Mouse (Mus musculus): Measurements from ENCODE around the gene Megf8. TPM values are rescaled to one million over a fixed set of nuclear protein-coding genes. Genes with fewer than 3 reads are reported as not detected.
A peak's percentile ranks its signal among the peaks of the same experiment; 100 is the strongest.

Gene Megf8
- total RNA-seq, 2 experiments from 2014 or later = 2.5 to 3.5 TPM

DNA sequence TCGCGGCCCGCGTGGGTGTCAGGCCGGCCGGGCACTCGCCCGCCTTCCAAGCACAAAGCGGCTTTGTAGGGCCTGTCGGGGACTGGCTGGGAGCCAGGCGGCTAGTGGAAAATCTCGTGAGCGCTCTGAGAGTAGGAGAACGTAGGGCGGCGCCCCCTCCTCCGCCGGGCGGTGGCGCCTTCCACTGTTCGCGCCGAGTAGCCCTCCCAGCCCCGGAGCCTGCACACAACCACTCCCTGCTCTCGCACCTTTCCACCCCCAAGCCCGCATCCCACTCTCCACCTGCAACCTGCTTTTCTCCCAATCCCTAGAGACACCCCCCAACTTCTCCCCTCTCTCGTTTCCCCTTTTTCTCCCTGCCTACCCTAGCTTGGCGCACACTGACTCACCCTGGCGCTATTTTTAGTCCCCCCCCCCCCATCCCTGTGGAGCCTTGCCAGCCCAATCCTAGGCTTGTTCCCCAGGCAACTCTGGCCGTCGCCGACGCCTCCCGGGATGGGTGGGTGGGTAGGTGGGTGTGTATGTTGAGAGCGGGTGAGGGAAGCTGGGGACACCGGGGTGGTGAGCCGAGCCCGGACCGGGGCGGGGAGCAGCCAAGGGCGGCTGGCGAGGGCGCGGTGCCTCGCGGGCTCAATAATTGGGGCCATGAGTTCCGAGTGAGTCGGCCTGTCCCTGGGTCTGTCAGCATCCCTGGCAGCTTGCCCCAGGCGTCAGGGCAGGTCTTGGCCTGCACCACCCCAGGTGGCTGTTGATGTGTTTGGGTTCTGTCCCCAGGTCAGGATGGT is 37.7 kb upstream of the Megf8 start:
- peak; percentile 4; the same call in 1 of the 2 replicates for ATAC-seq (replicated peaks; ENCODE audit: poor library complexity)

GRCm38 (mm10) chr7:25279861-25280791 is 36.8 kb upstream of the Megf8 start:
- ATAC-seq (replicated peaks; ENCODE audit: poor library complexity) = no peak

GRCm38 (mm10) chr7:25281166-25281733 is 35.7 kb upstream of the Megf8 start:
- ATAC-seq (replicated peaks; ENCODE audit: poor library complexity) = no peak; the same call in 1 of the 2 replicates

- peak; percentile 59 for ATAC-seq (replicated peaks; ENCODE audit: poor library complexity)
These were observed 35.0 kb upstream of the Megf8 start for GRCm38 (mm10) chr7:25281734-25282601.

DNA sequence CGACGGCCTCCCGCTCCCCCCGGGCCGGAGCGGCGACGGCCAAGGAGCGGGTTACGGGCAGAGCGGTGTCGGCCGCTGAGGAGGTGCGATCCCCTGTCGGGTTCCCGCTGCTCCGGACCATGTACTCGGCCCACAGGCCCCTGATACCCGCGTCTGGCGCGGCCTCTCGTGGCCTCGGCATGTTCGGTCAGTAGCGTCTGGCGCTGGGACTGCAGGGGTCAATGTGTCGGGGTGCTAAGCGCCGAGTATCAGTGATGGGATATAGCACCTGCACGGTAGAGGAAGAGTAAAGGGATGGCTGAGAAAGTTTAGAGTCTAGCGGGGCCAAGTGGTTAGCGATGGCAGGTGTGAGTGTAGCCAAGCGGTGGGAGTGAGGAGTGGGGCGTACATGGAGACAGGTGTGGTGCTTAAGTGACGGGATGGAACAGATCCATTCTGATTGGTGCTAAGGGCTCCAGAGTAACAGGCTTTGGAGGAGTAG is 34.2 kb upstream of the Megf8 start:
- no peak for ATAC-seq (replicated peaks; ENCODE audit: poor library complexity)

GRCm38 (mm10) chr7:25283637-25284036 is 33.3 kb upstream of the Megf8 start:
- peak; percentile 15 for ATAC-seq (replicated peaks; ENCODE audit: poor library complexity)

DNA sequence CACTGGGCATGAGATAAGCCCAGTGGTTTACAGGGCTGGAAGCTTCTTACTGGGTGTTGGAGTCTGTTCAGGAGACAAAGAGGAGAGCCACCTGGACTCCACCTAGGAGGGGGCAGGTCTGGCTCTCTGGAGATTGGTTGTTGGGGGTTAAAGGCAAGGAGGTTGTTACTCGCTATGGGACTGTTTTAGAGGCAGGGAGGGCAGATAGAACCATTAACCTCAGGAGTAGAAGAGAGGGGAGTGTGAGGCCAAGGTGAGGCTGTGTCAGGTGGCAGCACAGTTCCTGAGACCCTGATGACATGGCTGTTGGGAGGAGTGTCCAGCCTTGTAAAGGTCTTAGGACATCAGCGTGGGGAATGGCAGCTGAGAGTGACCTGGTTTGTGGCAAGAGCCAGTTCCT is 32.8 kb upstream of the Megf8 start:
- ATAC-seq (replicated peaks; ENCODE audit: poor library complexity) = no peak

DNA sequence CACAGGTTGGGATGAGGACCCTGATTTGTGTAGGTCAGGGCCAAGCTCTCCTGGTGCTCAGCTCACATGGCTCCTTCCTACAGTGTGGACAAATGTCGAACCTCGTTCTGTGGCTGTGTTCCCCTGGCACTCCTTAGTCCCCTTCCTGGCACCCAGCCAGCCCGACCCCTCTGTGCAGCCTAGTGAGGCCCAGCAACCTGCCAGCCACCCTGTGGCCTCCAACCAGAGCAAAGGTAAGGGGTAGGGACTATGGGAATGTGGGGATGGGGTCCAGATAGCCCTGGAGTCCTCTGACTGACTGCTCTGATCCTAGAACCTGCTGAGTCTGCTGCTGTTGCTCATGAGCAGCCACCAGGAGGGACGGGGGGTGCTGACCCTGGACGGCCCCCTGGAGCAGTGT is 32.2 kb upstream of the Megf8 start:
- ATAC-seq (replicated peaks; ENCODE audit: poor library complexity) = no peak

- ATAC-seq (replicated peaks; ENCODE audit: poor library complexity) = no peak
These were observed 31.3 kb upstream of the Megf8 start for GRCm38 (mm10) chr7:25285511-25286238.

DNA sequence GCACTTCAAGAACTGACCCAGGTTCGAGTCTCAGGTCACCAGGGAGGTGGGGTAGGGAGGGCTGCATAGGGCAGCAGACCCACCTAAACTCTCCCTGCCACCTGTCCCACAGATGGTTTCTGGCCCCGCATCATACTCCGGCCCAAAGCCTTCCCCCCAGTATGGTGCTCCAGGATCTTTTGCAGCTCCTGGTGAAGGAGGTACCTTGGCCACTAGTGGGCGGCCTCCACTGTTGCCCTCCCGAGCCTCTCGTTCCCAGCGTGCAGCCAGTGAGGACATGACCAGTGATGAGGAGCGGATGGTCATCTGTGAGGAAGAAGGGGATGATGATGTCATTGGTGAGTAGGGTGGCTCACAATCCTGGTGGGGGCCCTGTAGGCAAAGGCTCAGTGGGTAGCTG is 30.0 kb upstream of the Megf8 start:
- ATAC-seq (replicated peaks; ENCODE audit: poor library complexity) = no peak

DNA sequence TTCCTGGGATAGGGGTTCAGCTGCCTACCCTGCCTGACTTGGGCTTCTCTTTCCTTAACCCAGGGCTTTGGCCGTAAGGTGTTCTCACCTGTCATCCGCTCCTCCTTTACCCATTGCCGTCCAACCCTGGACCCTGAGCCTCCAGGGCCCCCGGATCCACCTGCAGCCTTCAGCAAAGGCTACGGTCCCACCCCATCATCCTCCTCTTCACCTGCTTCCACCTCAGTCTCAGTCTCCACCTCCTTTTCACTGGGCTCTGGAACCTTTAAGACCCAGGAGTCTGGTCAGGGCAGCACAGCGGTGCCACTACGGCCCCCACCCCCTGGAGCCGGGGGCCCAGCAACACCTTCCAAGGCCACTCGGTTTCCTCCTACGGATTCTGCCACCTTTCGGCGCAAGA is 29.0 kb upstream of the Megf8 start:
- no peak for ATAC-seq (replicated peaks; ENCODE audit: poor library complexity)

- ATAC-seq (replicated peaks; ENCODE audit: poor library complexity) = no peak
These were observed 28.2 kb upstream of the Megf8 start for GRCm38 (mm10) chr7:25288721-25289120.

GRCm38 (mm10) chr7:25289925-25290324 is 27.0 kb upstream of the Megf8 start:
- no peak for ATAC-seq (replicated peaks; ENCODE audit: poor library complexity)

GRCm38 (mm10) chr7:25290463-25290862 is 26.5 kb upstream of the Megf8 start:
- ATAC-seq (replicated peaks; ENCODE audit: poor library complexity) = no peak

DNA sequence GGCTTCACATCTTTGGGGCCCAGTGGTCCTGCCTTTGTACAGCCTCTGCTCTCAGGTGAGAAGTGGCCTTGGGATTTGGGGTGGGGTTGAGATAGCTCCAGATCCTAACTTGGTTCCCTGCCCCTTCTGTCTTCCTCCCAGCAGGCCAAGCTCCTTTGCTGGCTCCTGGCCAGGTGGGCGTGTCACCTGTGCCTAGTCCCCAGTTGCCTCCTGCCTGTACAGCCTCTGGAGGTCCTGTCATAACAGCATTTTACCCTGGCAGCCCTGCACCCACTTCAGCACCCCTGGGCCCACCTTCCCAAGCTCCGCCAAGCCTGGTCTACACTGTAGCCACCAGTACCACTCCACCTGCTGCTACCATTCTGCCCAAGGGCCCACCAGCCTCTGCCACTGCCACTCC is 26.1 kb upstream of the Megf8 start:
- peak; percentile 34; the same call in 1 of the 2 replicates for ATAC-seq (replicated peaks; ENCODE audit: poor library complexity)

GRCm38 (mm10) chr7:25292107-25292506 is 24.9 kb upstream of the Megf8 start:
- ATAC-seq (replicated peaks; ENCODE audit: poor library complexity) = no peak

GRCm38 (mm10) chr7:25293191-25293739 is 23.7 kb upstream of the Megf8 start:
- no peak for ATAC-seq (replicated peaks; ENCODE audit: poor library complexity)

GRCm38 (mm10) chr7:25294495-25294894 is 22.5 kb upstream of the Megf8 start:
- ATAC-seq (replicated peaks; ENCODE audit: poor library complexity) = no peak

GRCm38 (mm10) chr7:25294960-25295722 is 21.8 kb upstream of the Megf8 start:
- ATAC-seq (replicated peaks; ENCODE audit: poor library complexity) = no peak
